Mouse (Mus musculus) neutrophil, adult 5-6 weeks (primary cell): ENCODE results near the gene Olfr483. TPM values are rescaled to one million over a fixed set of nuclear protein-coding genes. Genes with fewer than 3 reads are reported as not detected.

Source experiments
- ATAC-seq: fragments of 151-379, 151-347 bp; 2 replicates; pipeline ENCODE4 v1.8.0; 2017; ENCODE audit warnings: mild to moderate bottlenecking, moderate TSS enrichment; ENCODE audit not compliant: insufficient number of reproducible peaks, poor library complexity, low FRiP score, severe bottlenecking; ENCODE audit errors: extremely low read depth
- total RNA-seq: library from RNA; stranded (forward); fragments of 200-1000 nt; gene quantifications from 2 replicates; pipeline ENCODE4 v1.2.3, GENCODE M21; 2017

Olfr483 gene
- not detected in 2 replicates for total RNA-seq

DNA sequence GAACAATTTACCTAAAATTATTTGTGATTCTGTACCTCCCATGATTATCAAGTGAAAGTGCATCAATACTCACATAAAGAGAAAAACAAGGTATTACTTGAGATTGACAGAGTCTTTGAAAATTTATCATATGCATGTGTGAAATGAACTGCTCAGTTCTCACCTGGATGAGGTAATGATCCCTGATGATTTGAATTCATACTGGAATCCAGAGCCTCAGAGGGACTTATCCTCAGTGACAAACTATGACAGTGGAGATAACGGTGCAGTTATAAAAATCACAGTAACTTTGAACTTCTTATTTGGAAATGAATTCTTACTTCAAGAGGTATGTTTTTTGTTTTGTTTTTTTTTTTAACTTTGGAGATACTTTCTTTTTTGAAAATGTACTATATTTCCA lies at the start of gene Olfr483:
Gene Olfr483, plus strand, starts transcription at position 301 of the 400 bp plus-strand sequence.
- ATAC-seq = no peak

DNA sequence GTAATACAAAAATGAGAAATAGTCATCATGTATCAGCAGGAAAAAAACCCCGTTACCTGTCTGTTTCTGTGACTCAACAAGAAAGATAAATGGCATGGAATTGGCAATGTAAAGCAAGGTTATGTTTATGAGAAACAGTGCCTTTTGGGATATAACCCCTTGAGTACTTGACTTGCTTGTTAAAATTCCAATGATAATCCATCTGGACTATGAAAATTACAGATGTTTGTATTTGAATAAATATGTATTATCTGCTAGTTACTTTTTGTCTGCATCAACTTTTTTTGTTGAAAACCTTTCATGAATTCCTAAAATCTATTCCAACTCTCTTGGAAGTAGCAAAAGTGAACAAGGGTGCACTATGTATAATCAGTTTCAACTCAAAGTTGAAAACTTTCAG lies 33.4 kb upstream of the Olfr483 start, which contains the start of gene Olfr480:
Gene Olfr480, minus strand, starts transcription at position 101 of the 400 bp plus-strand sequence.
- ATAC-seq = no peak

DNA sequence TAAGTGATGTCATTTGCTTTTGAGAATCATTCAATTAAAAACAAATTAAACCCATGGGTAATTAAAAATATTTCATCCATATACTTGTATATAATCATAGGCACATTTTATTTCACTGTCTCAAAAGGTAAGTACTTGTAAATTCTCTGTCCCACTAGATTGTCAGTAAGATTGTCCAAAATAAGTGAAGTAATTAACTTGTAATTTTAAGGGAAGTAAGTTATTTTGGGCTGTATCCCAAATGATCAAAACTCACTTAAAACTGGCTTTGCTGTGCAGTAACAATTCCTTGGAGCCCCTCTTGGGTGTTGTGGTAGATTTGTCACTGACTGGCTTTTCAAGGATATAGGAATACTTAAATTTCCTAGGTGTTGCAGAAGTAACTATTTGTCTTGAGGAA lies 21.1 kb upstream of the Olfr483 start, which contains the start of gene Olfr481:
Gene Olfr481, plus strand, starts transcription at position 301 of the 400 bp plus-strand sequence.
- no peak for ATAC-seq

DNA sequence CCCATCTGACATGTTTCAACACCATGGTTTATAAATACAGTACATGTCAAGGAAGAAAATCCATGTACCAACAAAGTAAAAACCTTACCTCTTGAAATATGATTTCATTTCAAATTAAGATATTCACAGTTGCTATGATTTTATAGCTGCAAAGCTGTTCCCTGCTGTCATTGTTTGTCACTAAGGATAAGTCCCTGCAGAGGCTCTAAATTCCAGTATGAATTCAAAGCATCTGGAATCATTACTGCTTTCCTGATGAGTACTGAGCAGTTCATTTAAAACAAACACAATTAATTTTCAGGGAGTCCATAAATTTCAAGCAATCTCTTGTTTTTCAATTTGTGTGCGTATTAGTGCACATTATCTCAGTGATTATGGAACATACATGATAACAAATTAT lies 3.2 kb upstream of the Olfr483 start, which contains the start of gene Olfr482:
Gene Olfr482, minus strand, starts transcription at position 101 of the 400 bp plus-strand sequence.
- ATAC-seq = no peak

DNA sequence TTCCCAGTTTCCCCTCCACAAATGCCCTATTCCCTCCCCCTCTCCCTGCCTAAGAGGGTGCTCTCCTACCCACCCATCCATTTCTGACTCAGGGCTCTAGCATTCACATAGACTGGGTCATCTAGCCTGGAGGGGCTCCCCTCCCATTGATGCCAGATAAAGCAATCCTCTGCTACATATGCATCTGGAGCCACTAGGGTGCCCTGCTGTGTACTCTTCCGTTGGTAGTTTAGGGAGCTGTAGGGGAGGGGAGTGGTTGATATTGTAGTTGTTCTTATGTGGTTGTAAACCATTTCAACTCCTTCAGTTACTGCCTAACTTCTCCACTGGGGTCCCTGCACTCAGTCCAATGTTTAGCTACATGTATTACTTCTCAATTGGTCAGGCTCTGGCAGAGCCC lies 20.0 kb downstream of the Olfr483 start:
- ATAC-seq = no peak

DNA sequence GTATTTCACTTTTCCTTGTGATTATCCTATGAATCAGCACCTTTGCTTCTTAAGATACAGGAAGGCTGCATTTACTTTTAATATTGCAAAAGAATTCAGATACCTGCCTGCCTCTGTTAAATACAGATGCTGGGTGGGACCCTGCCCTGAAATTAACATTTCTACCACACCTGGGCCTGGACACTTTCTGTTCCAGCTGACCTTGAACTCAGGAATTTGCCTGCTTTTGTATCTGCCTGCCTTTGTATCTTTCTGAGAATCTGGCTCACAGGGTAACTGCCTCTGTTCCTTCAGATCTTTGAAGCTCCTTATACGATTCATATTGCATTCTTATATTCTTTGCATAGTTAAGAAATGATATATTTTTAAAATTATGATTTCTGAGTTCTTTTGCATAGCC lies 20.8 kb downstream of the Olfr483 start:
- no peak for ATAC-seq

DNA sequence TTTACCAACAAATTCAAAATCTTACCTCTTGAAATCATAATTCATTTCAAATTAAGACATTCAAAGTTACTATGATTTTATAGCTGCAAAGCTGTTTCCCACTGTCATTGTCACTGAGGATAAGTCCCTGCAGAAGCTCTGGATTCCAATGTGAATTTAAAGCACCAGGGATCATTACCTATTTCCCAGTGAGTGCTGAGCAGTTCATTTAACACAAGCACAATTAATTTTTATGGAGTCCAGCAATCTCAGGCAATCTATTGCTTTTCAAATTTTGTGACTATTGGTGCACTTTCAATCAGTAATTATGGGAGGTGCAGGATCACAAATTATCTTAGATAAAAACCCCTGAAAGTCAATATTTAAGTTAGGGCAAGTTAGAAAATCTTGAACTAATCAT lies 26.7 kb downstream of the Olfr483 start, which contains the start of gene Olfr484:
Gene Olfr484, minus strand, starts transcription at position 101 of the 400 bp plus-strand sequence.
- ATAC-seq = no peak

Other genes starting within 250 kb of the Olfr483 start
- gene Olfr472, start 202.9 kb upstream of the Olfr483 start, total RNA-seq = not detected in 2 replicates
- not detected in 2 replicates for gene Olfr473, start 170.4 kb upstream of the Olfr483 start, total RNA-seq
- gene Olfr474, start 146.2 kb upstream of the Olfr483 start, total RNA-seq = not detected in 2 replicates
- gene Olfr476, start 136.0 kb upstream of the Olfr483 start, total RNA-seq = not detected in 2 replicates
- not detected in 2 replicates for gene Olfr477, start 114.2 kb upstream of the Olfr483 start, total RNA-seq
- gene Olfr478, start 66.9 kb upstream of the Olfr483 start, total RNA-seq = not detected in 2 replicates
- not detected in 2 replicates for gene Olfr479, start 50.2 kb upstream of the Olfr483 start, total RNA-seq
- gene Olfr480, start 33.5 kb upstream of the Olfr483 start, total RNA-seq = not detected in 2 replicates
- not detected in 2 replicates for gene Olfr481, start 21.0 kb upstream of the Olfr483 start, total RNA-seq
- not detected in 2 replicates for gene Olfr482, start 3.3 kb upstream of the Olfr483 start, total RNA-seq
- gene Olfr484, start 26.6 kb downstream of the Olfr483 start, total RNA-seq = not detected in 2 replicates
- gene Olfr485, start 59.0 kb downstream of the Olfr483 start, total RNA-seq = not detected in 2 replicates
- not detected in 2 replicates for gene Olfr486, start 71.9 kb downstream of the Olfr483 start, total RNA-seq
- gene Olfr487, start 113.8 kb downstream of the Olfr483 start, total RNA-seq = not detected in 2 replicates
- not detected in 2 replicates for gene Olfr488, start 157.5 kb downstream of the Olfr483 start, total RNA-seq
- gene Olfr490, start 188.1 kb downstream of the Olfr483 start, total RNA-seq = not detected in 2 replicates
- gene Olfr491, start 212.6 kb downstream of the Olfr483 start, total RNA-seq = not detected in 2 replicates
- not detected in 2 replicates for gene Olfr492, start 222.8 kb downstream of the Olfr483 start, total RNA-seq
- gene Olfr493, start 246.1 kb downstream of the Olfr483 start, total RNA-seq = not detected in 2 replicates